Mouse (Mus musculus): Measurements from ENCODE around the gene Ltbp4. TPM values are rescaled to one million over a fixed set of nuclear protein-coding genes. Genes with fewer than 3 reads are reported as not detected.

Gene Ltbp4
- total and polyA plus RNA-seq, 3 experiments, result 0.43 to 2.6 (median 1.5) TPM

- Histone ChIP-seq H3K9me3 (replicated peaks; ENCODE audit: low read length) (no peaks in the 10 kb centered on the region), H3K27ac (ENCODE audit: insufficient read depth, low read depth) (no peak overlapping the region), H3K9ac (ENCODE audit: insufficient read depth, low read depth) (no peak overlapping the region), H3K27me3 (replicated peaks) (peaks cover 14% of the 10 kb centered on the region), H3K4me2 (ENCODE audit: insufficient read depth, low read depth, poor library complexity, severe bottlenecking) (no peak overlapping the region), H3K79me2 (replicated peaks; ENCODE audit: control insufficient read depth, extremely low read depth, insufficient read depth, poor library complexity, severe bottlenecking) (no peaks in the 10 kb centered on the region), H3K4me1 (ENCODE audit: control insufficient read depth in 1 of 2, insufficient read depth in 2 of 2) (peaks cover 4 to 17% of the 10 kb centered on the region in 2 experiments), H3K36me3 (replicated peaks in 1 of 2; ENCODE audit: control insufficient read depth in 1 of 2, insufficient read depth in 1 of 2, low read length in 1 of 2) (no peaks in the 10 kb centered on the region), H3K4me3 (replicated peaks in 1 of 3; ENCODE audit: low read depth in 2 of 3, low read length in 2 of 3, poor library complexity in 1 of 3) (no peak overlapping the region)
- TF ChIP-seq CHD2 (IDR thresholded peaks at IDR 0.05; ENCODE audit: low read length) (no peak), USF1 (IDR thresholded peaks at IDR 0.05; ENCODE audit: low read depth, low read length) (no peak), SIN3A (IDR thresholded peaks at IDR 0.05; ENCODE audit: low read length) (no peak), ZKSCAN1 (IDR thresholded peaks at IDR 0.05; ENCODE audit: borderline replicate concordance, low read depth, low read length) (no peak), CTCF (conservative IDR thresholded peaks at IDR 0.05 in 1 of 2, IDR thresholded peaks at IDR 0.05 in 1 of 2; ENCODE audit: low read depth in 2 of 2, low read length in 2 of 2) (no peak), TBP (conservative IDR thresholded peaks at IDR 0.05; ENCODE audit: low read depth, low read length) (no peak)
- no peak for DNase-seq (ENCODE audit: extremely low read depth)
- in situ Hi-C loops (cut with MboI; ENCODE audit: low pct_ligation_motif_present, low pct_unique_long_range_greater_than_20kb, low sequenced_read_pairs), result no loop called here
- dilution Hi-C loops (cut with MboI; ENCODE audit: extremely low pct_ligation_motif_present, extremely low pct_unique_long_range_greater_than_20kb, low sequenced_read_pairs), result no loop called here
Measured at GRCm38 (mm10) chr7:27325697-27326096, 11.8 kb downstream of the Ltbp4 start.

DNA sequence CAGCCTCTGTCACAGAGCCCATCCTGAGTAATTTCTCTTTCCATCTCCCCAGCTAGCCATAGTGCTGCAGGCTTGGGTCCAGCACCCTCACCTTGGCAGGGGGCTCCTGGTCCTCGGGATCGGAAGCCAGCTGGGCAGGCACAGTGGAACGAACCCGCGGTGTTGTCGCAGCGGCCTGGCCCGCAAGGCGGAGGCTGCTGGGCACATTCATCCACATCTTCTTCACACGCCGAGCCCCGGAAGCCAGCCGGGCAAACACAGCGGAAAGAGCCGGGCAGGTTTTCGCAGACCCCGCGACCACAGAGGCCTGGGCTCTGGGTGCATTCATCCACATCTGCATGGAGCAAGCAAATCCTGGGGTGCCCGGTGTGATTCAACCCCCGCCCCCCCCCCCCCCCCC, 12.6 kb downstream of the Ltbp4 start:
- H3K4me3 ChIP-seq (replicated peaks in 1 of 3; ENCODE audit: low read depth in 2 of 3, low read length in 2 of 3, poor library complexity in 1 of 3), result no peak overlapping the region
- in situ Hi-C loops (cut with MboI; ENCODE audit: low pct_ligation_motif_present, low pct_unique_long_range_greater_than_20kb, low sequenced_read_pairs), result no loop called here

GRCm38 (mm10) chr7:27324161-27324560, 13.3 kb downstream of the Ltbp4 start:
- Histone ChIP-seq H3K27me3 (replicated peaks) (peaks cover 14% of the 10 kb centered on the region), H3K4me2 (ENCODE audit: insufficient read depth, low read depth, poor library complexity, severe bottlenecking) (no peak overlapping the region), H3K9ac (ENCODE audit: insufficient read depth, low read depth) (no peak overlapping the region), H3K36me3 (replicated peaks in 1 of 2; ENCODE audit: control insufficient read depth in 1 of 2, insufficient read depth in 1 of 2, low read length in 1 of 2) (no peaks in the 10 kb centered on the region), H3K4me3 (replicated peaks in 1 of 3; ENCODE audit: low read depth in 2 of 3, low read length in 2 of 3, poor library complexity in 1 of 3) (no peak overlapping the region), H3K79me2 (replicated peaks; ENCODE audit: control insufficient read depth, extremely low read depth, insufficient read depth, poor library complexity, severe bottlenecking) (no peaks in the 10 kb centered on the region), H3K4me1 (ENCODE audit: control insufficient read depth in 1 of 2, insufficient read depth in 2 of 2) (peaks cover 0 to 4% of the 10 kb centered on the region in 2 experiments; a peak in 1 of 4 replicates), H3K9me3 (replicated peaks; ENCODE audit: low read length) (no peaks in the 10 kb centered on the region), H3K27ac (ENCODE audit: insufficient read depth, low read depth) (no peak overlapping the region)
- no peak for DNase-seq (ENCODE audit: extremely low read depth)
- dilution Hi-C loops (cut with MboI; ENCODE audit: extremely low pct_ligation_motif_present, extremely low pct_unique_long_range_greater_than_20kb, low sequenced_read_pairs), result no loop called here
- TF ChIP-seq RAD21 (IDR thresholded peaks at IDR 0.05; ENCODE audit: low read depth, low read length) (no peak), CHD1 (IDR thresholded peaks at IDR 0.05; ENCODE audit: low read depth, low read length) (no peak), MAFK (IDR thresholded peaks at IDR 0.05; ENCODE audit: insufficient replicate concordance, low read length) (no peak), UBTF (IDR thresholded peaks at IDR 0.05; ENCODE audit: low read depth, low read length) (no peak), CTCF (conservative IDR thresholded peaks at IDR 0.05 in 1 of 2, IDR thresholded peaks at IDR 0.05 in 1 of 2; ENCODE audit: low read depth in 2 of 2, low read length in 2 of 2) (no peak)
- in situ Hi-C loops (cut with MboI; ENCODE audit: low pct_ligation_motif_present, low pct_unique_long_range_greater_than_20kb, low sequenced_read_pairs), result no loop called here

More for the DNA sequence above, 12.6 kb downstream of the Ltbp4 start:
- H3K4me1 ChIP-seq (ENCODE audit: control insufficient read depth in 1 of 2, insufficient read depth in 2 of 2), result peaks cover 4 to 10% of the 10 kb centered on the region in 2 experiments
- peaks cover 14% of the 10 kb centered on the region for H3K27me3 ChIP-seq (replicated peaks)
- no peaks in the 10 kb centered on the region for H3K36me3 ChIP-seq (replicated peaks in 1 of 2; ENCODE audit: control insufficient read depth in 1 of 2, insufficient read depth in 1 of 2, low read length in 1 of 2)
- TF ChIP-seq PAX5 (IDR thresholded peaks at IDR 0.05; ENCODE audit: low read length) (no peak), TCF12 (IDR thresholded peaks at IDR 0.05; ENCODE audit: low read depth, low read length) (no peak), ETS1 (conservative IDR thresholded peaks at IDR 0.05; ENCODE audit: low read depth, low read length) (no peak), ELF1 (IDR thresholded peaks at IDR 0.05; ENCODE audit: low read depth, low read length) (no peak), USF2 (conservative IDR thresholded peaks at IDR 0.05; ENCODE audit: low read depth, low read length) (no peak), HCFC1 (IDR thresholded peaks at IDR 0.05; ENCODE audit: low read depth, low read length) (no peak), POLR2A (IDR thresholded peaks at IDR 0.05; ENCODE audit: low read depth, low read length) (no peak), RAD21 (IDR thresholded peaks at IDR 0.05; ENCODE audit: low read depth, low read length) (no peak), POLR2AphosphoS2 (IDR thresholded peaks at IDR 0.05; ENCODE audit: low read depth, low read length) (no peak)
- DNase-seq (ENCODE audit: extremely low read depth), result no peak
- no peaks in the 10 kb centered on the region for H3K79me2 ChIP-seq (replicated peaks; ENCODE audit: control insufficient read depth, extremely low read depth, insufficient read depth, poor library complexity, severe bottlenecking)
- no peaks in the 10 kb centered on the region for H3K9me3 ChIP-seq (replicated peaks; ENCODE audit: low read length)
- dilution Hi-C loops (cut with MboI; ENCODE audit: extremely low pct_ligation_motif_present, extremely low pct_unique_long_range_greater_than_20kb, low sequenced_read_pairs), result no loop called here
- H3K4me2 ChIP-seq (ENCODE audit: insufficient read depth, low read depth, poor library complexity, severe bottlenecking), result no peak overlapping the region
- H3K9ac ChIP-seq (ENCODE audit: insufficient read depth, low read depth), result no peak overlapping the region
- H3K27ac ChIP-seq (ENCODE audit: insufficient read depth, low read depth), result no peak overlapping the region
